Mouse (Mus musculus): ENCODE measurements at regions not wholly inside any gene's neighbourhood (a gene's known extent, or its start where the extent isn't known, plus 50 kb on each side); places are given as distances from the start of the nearest gene placed in this dataset.
A peak's percentile ranks its signal among the peaks of the same experiment; 100 is the strongest.
"Not testable (repeated sequence)": the region's sequence is repeated elsewhere in the genome, so short reads cannot be mapped to it uniquely, and the experiment has no call there.

DNA sequence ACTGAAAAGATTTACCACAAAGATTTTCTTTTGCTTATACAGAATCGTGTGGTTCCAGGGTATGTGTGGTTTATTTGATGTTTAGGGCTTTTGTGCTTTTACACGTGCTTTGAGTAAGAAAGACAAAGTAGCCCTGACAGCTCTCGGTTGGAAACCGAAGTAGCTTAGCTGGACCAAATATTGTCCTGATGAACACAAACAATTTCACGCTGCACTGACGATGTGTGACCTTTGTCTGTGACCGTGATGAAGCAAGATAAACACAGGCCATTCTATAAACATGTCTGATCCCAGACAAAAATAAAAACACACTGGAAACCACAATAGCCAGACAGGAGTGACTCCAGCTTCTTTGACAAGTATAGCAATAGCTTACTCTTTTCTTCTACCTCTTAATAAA is 262.2 kb upstream of the Sfrp2 start:
- TF ChIP-seq CTCF (IDR thresholded peaks at IDR 0.05; ENCODE audit: borderline replicate concordance, extremely low read depth, insufficient read depth, insufficient read length) (no peak), POLR2A (IDR thresholded peaks at IDR 0.05; ENCODE audit: borderline replicate concordance, extremely low read depth, insufficient read depth, insufficient read length, poor library complexity, severe bottlenecking) (no peak)
- DNase-seq (ENCODE audit: low read depth), result peak; percentile 27

- no peak for DNase-seq (ENCODE audit: low read depth)
- no peak for TF ChIP-seq CTCF (IDR thresholded peaks at IDR 0.05; ENCODE audit: borderline replicate concordance, extremely low read depth, insufficient read depth, insufficient read length)
- TF ChIP-seq POLR2A (IDR thresholded peaks at IDR 0.05; ENCODE audit: borderline replicate concordance, extremely low read depth, insufficient read depth, insufficient read length, poor library complexity, severe bottlenecking), result no peak
These were observed 249.5 kb upstream of the Sfrp2 start for GRCm38 (mm10) chr3:83516614-83517013.

GRCm38 (mm10) chr3:83517914-83518635 is 248.0 kb upstream of the Sfrp2 start:
- TF ChIP-seq POLR2A (IDR thresholded peaks at IDR 0.05; ENCODE audit: borderline replicate concordance, extremely low read depth, insufficient read depth, insufficient read length, poor library complexity, severe bottlenecking), result no peak
- TF ChIP-seq CTCF (IDR thresholded peaks at IDR 0.05; ENCODE audit: borderline replicate concordance, extremely low read depth, insufficient read depth, insufficient read length), result no peak
- peak; percentile 86 for DNase-seq (ENCODE audit: low read depth)

DNA sequence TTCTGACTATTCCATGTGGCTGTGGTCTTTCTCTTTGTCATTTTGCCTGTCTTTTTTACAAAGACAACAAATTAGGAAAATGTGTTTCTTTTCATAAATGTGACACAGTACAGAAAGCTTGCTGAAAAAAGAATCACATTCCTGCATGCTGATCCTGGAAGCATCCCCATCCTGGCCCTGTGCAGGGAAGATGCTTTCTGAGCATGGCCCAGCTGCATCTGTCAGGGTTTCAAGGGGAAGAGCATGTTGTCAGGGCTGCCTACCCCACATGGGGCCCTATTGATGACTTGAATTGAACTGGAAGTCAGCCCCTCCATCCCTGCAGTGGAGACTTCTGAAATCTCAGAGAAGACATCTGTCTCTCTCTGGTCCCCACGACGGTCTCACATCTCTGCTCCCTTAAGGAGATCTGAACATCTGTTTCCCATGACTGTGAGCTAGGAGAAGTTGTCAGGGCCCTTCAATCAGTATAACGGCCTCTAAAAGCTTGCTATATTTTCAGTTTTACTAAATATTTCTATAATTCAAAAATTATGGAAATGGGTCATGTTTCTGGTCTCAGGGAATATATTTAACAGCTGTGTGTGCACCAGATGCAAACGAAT is 235.8 kb upstream of the Sfrp2 start:
- DNase-seq (ENCODE audit: low read depth), result no peak
- no peak for TF ChIP-seq POLR2A (IDR thresholded peaks at IDR 0.05; ENCODE audit: borderline replicate concordance, extremely low read depth, insufficient read depth, insufficient read length, poor library complexity, severe bottlenecking)

- DNase-seq (ENCODE audit: low read depth), result not testable (repeated sequence)
These were observed 229.5 kb upstream of the Sfrp2 start for GRCm38 (mm10) chr3:83536624-83537023.

- peak; percentile 64 for DNase-seq (ENCODE audit: low read depth)
- no peak for TF ChIP-seq POLR2A (IDR thresholded peaks at IDR 0.05; ENCODE audit: borderline replicate concordance, extremely low read depth, insufficient read depth, insufficient read length, poor library complexity, severe bottlenecking)
- no peak for TF ChIP-seq CTCF (IDR thresholded peaks at IDR 0.05; ENCODE audit: borderline replicate concordance, extremely low read depth, insufficient read depth, insufficient read length)
These were observed 228.9 kb upstream of the Sfrp2 start for GRCm38 (mm10) chr3:83537231-83537630.

- TF ChIP-seq POLR2A (IDR thresholded peaks at IDR 0.05; ENCODE audit: borderline replicate concordance, extremely low read depth, insufficient read depth, insufficient read length, poor library complexity, severe bottlenecking), result no peak
- TF ChIP-seq CTCF (IDR thresholded peaks at IDR 0.05; ENCODE audit: borderline replicate concordance, extremely low read depth, insufficient read depth, insufficient read length), result no peak
- peak; percentile 58 for DNase-seq (ENCODE audit: low read depth)
These were observed 228.4 kb upstream of the Sfrp2 start for GRCm38 (mm10) chr3:83537711-83538110.

GRCm38 (mm10) chr3:83538898-83539297 is 227.2 kb upstream of the Sfrp2 start:
- no peak for DNase-seq (ENCODE audit: low read depth)
- TF ChIP-seq POLR2A (IDR thresholded peaks at IDR 0.05; ENCODE audit: borderline replicate concordance, extremely low read depth, insufficient read depth, insufficient read length, poor library complexity, severe bottlenecking) (no peak), CTCF (IDR thresholded peaks at IDR 0.05; ENCODE audit: borderline replicate concordance, extremely low read depth, insufficient read depth, insufficient read length) (no peak)

- DNase-seq (ENCODE audit: low read depth), result peak; percentile 31
These were observed 224.9 kb upstream of the Sfrp2 start for GRCm38 (mm10) chr3:83540997-83541932.

DNA sequence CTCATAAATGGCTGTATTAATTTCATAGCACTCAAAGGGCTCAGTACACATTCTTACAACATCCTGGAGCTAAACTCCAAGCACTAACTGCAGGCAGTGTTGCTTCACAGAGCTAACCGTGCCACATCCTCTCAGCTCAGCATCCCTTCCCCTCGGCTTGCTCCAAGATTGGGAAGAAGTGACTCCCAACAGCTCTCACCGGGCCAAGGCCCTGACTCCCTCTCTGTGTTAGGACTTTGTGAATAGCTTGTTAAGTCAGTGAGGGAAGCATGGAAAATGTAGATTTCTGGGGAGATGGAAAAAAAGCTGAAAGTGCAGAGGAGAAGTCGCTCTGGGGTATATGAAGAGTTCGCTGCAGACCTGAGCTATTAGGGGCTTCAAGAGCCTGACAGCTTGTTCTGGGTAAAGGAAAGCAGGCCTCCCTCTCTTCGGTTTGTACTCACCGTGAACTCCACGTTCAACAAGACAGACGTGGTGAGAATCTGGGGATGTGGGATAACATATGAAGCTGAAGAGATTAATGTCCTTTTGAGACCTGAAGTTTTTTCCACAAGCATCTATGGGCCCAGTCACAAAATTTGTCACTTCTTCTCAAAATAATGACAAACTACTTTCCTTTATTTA is 213.5 kb upstream of the Sfrp2 start:
- TF ChIP-seq CTCF (IDR thresholded peaks at IDR 0.05; ENCODE audit: borderline replicate concordance, extremely low read depth, insufficient read depth, insufficient read length) (no peak), POLR2A (IDR thresholded peaks at IDR 0.05; ENCODE audit: borderline replicate concordance, extremely low read depth, insufficient read depth, insufficient read length, poor library complexity, severe bottlenecking) (no peak)

More at GRCm38 (mm10) chr3:83540997-83541932, 224.9 kb upstream of the Sfrp2 start:
- no peak for TF ChIP-seq POLR2A (IDR thresholded peaks at IDR 0.05; ENCODE audit: borderline replicate concordance, extremely low read depth, insufficient read depth, insufficient read length, poor library complexity, severe bottlenecking)
- TF ChIP-seq CTCF (IDR thresholded peaks at IDR 0.05; ENCODE audit: borderline replicate concordance, extremely low read depth, insufficient read depth, insufficient read length), result no peak

DNA sequence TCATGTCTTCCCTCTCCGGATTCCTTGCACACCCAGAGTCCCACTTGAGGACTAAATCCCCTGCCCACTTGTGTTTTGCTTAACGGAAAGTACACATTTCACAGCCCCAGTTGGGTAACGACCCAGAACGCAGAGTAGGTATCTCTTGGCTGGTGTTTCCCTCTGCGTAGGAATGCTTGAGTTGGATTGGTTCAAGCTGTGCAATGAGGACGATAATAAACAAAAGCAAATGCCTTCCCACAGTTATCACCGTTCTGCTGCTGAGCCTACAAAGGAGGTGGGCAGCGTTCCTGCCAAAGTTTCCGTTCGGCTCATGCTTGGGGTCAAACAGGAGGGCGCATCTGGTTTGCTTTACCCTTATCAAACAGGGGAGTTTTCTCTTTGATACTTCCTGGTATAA is 212.3 kb upstream of the Sfrp2 start:
- DNase-seq (ENCODE audit: low read depth), result no peak
- no peak for TF ChIP-seq POLR2A (IDR thresholded peaks at IDR 0.05; ENCODE audit: borderline replicate concordance, extremely low read depth, insufficient read depth, insufficient read length, poor library complexity, severe bottlenecking)
- no peak for TF ChIP-seq CTCF (IDR thresholded peaks at IDR 0.05; ENCODE audit: borderline replicate concordance, extremely low read depth, insufficient read depth, insufficient read length)

More for the DNA sequence above, 213.5 kb upstream of the Sfrp2 start:
- no peak for DNase-seq (ENCODE audit: low read depth)
